12 mouse cellular contexts compared by ENCODE assay signal in the genomic region with DNA sequence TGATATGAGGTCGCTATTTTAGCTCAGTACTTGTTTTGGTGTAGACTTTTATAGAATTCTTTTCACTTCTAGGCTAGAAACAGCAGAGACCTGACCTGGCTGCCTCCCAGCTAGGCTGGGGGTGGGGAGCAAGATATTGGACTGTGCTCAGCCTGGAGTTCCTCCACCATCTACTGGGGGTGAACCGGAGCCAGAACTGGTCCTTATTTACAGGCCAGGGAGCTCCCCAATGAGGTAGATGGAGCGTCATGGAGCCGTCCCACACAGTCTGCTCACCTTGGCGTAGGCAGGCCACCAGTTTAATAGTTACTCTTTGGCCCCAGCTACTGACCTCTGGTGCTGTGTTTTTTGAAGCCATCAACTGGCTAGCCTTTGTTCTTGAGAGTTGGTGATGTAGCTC. TPM values are rescaled to one million over a fixed set of nuclear protein-coding genes. Genes with fewer than 3 reads are reported as not detected.
A peak's percentile ranks its signal among the peaks of the same experiment; 100 is the strongest.
DNase-seq lines count a peak whose midpoint lies in the region; ATAC-seq lines count a peak whose summit lies in the region.
"Had no signal": no experiment of that assay in that cellular context is flagged by ENCODE, and none has a peak within 500 bp of the region (broad histone marks: within the 10 kb centered on the region; RNA-seq: fewer than 3 reads in every experiment).

No protein-coding gene starts in this region.

- 70% methylated on average over 5 of the region's 5 CpGs for WGBS in heart, embryonic 11.5 days (ENCODE audit: insufficient replicate concordance)
- 69% methylated on average over 5 of the region's 5 CpGs for WGBS in heart, embryonic 15.5 days

- DNase-seq in heart, adult 11 months: peak; percentile 94
- peak; percentile 41 for DNase-seq in cerebellum, adult 9-10 months
- DNase-seq in layer of hippocampus, postnatal 36 days: peak; percentile 15 to 16
- DNase-seq in embryo, embryonic 10 days (ENCODE audit: low spot score): no peak
- DNase-seq in lung, postnatal 10 days: no peak
- DNase-seq in retina, embryonic 14.5 days (ENCODE audit: low spot score): no peak

- H3K4me2 ChIP-seq in heart, embryonic 11.5 days: no peak overlapping the region
- no peak overlapping the region for H3K4me2 ChIP-seq in heart, embryonic 15.5 days
- H3K4me2 ChIP-seq: hindbrain, embryonic 14.5 days; stomach, embryonic 15.5 days had no signal

- H3K4me3 ChIP-seq in heart, embryonic 11.5 days (ENCODE audit: low read depth, low read length): no peak overlapping the region
- no peak overlapping the region for H3K4me3 ChIP-seq in heart, embryonic 15.5 days
- H3K4me3 ChIP-seq: megakaryocyte, embryonic 14.5 days; stomach, embryonic 15.5 days had no signal

- no peak overlapping the region for H3K9ac ChIP-seq in heart, embryonic 11.5 days (ENCODE audit: low read depth, low read length)
- no peak overlapping the region for H3K9ac ChIP-seq in heart, embryonic 15.5 days
- H3K9ac ChIP-seq: hindbrain, embryonic 14.5 days; stomach, embryonic 15.5 days had no signal

- no peaks in the 10 kb centered on the region for H3K27me3 ChIP-seq in heart, embryonic 11.5 days (ENCODE audit: control insufficient read depth, insufficient read depth, low read length)
- no peaks in the 10 kb centered on the region for H3K27me3 ChIP-seq in heart, embryonic 15.5 days
- H3K27me3 ChIP-seq: stomach, embryonic 15.5 days had no signal

- no peak for ATAC-seq in heart, embryonic 11.5 days (replicated peaks; ENCODE audit: insufficient number of reproducible peaks, low FRiP score, low TSS enrichment)
- peak; percentile 51; the same call in 1 of the 2 replicates for ATAC-seq in heart, embryonic 15.5 days (replicated peaks; ENCODE audit: insufficient number of reproducible peaks, insufficient read depth, low FRiP score, low read depth)
- ATAC-seq: forebrain, embryonic 14.5 days had no signal

- no peak overlapping the region for H3K27ac ChIP-seq in heart, embryonic 11.5 days (ENCODE audit: low read depth, low read length)
- H3K27ac ChIP-seq in heart, embryonic 15.5 days: 0 out of 2 replicates have a peak overlapping the region, but pooled peaks have one; percentile 7
- H3K27ac ChIP-seq: hindbrain, embryonic 14.5 days; stomach, embryonic 15.5 days had no signal

- H3K36me3 ChIP-seq in heart, embryonic 11.5 days (ENCODE audit: control insufficient read depth, insufficient read depth, low read length): no peaks in the 10 kb centered on the region
- H3K36me3 ChIP-seq in heart, embryonic 15.5 days: no peaks in the 10 kb centered on the region
- H3K36me3 ChIP-seq: stomach, embryonic 15.5 days had no signal

- H3K9me3 ChIP-seq in heart, embryonic 11.5 days (replicated peaks; ENCODE audit: control insufficient read depth, low read length): no peaks in the 10 kb centered on the region
- no peaks in the 10 kb centered on the region for H3K9me3 ChIP-seq in heart, embryonic 15.5 days (replicated peaks)
- H3K9me3 ChIP-seq: megakaryocyte, embryonic 14.5 days; stomach, embryonic 15.5 days had no signal

- H3K4me1 ChIP-seq in heart, embryonic 11.5 days (ENCODE audit: control insufficient read depth, insufficient read depth, low read length): peaks cover 31% of the 10 kb centered on the region
- peaks cover 28% of the 10 kb centered on the region for H3K4me1 ChIP-seq in heart, embryonic 15.5 days (replicated peaks)
- H3K4me1 ChIP-seq: megakaryocyte, embryonic 14.5 days had no signal

RNA-seq across cellular contexts. Expression of gene Fgd6, which starts 32.9 kb away (rescaled TPM):
- polyA plus RNA-seq in heart, embryonic 11.5 days (2014; fragmentation: Nextera tagmentation; extraction: Ambion mirVana): 3.6 and 4.3 TPM in 2 replicates
- polyA plus RNA-seq in heart, embryonic 15.5 days (2015; fragmentation: Nextera tagmentation; extraction: Ambion mirVana): 2.1 and 2.3 TPM in 2 replicates
- total RNA-seq in layer of hippocampus, postnatal 36 days (2021): 10 to 100 TPM in 1 of 2 experiments, 1 to 10 TPM in 1; 9.3 to 14.3 TPM

RNA-seq across cellular contexts. Expression of gene Vezt, which starts 33.1 kb away (rescaled TPM):
- 25.3 and 26.9 TPM in 2 replicates for polyA plus RNA-seq in heart, embryonic 11.5 days (2014; fragmentation: Nextera tagmentation; extraction: Ambion mirVana)
- polyA plus RNA-seq in heart, embryonic 15.5 days (2015; fragmentation: Nextera tagmentation; extraction: Ambion mirVana): 23.6 and 24.5 TPM in 2 replicates
- 10 to 100 TPM; 61.6 to 72.6 TPM for total RNA-seq in layer of hippocampus, postnatal 36 days (2021)

Comparison
In these comparisons a context has a peak if more than half of its experiments do, and no peak if none do; other contexts are left out.
1. DNase-seq: peak in heart, adult 11 months (single experiment), cerebellum, adult 9-10 months (single experiment) and layer of hippocampus, postnatal 36 days (2 of 2); none in embryo, embryonic 10 days (single experiment), lung, postnatal 10 days (single experiment) and retina, embryonic 14.5 days (single experiment).